Mouse (Mus musculus): Measurements from ENCODE around the gene Vmn2r44. TPM values are rescaled to one million over a fixed set of nuclear protein-coding genes. Genes with fewer than 3 reads are reported as not detected.

Vmn2r44 gene
- not detected for polyA plus RNA-seq (2014; fragmentation: Illumina TruSeq; extraction: RNeasy Lipid Tissue Mini Kit (QIAGEN cat#74804); ENCODE audit: low read depth, low replicate concordance)

DNA sequence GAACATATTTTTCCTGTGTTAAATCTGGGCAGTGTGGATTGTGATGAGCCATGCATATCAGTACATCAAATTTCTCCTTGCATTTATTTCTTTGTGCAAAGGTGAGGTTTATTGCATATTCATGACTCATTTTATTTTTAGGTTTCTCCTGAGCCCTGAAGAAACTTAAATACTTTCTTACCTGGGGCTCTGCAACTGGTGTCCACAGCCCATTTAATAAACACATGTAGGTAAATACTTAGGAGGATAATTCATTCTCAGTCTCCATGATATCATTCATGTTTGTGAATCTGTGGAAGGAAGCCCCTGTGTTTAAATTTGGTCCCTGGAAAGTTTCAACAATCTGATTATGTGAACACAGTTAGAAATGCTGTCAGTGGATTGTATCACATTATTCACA, at the start of gene Vmn2r44:
TSS of gene Vmn2r44 (minus strand) at position 101 of the 400 bp plus-strand sequence.

Other genes starting within 250 kb of the Vmn2r44 start
- not detected for gene Vmn2r41, start 221.7 kb downstream of the Vmn2r44 start, polyA plus RNA-seq (2014; fragmentation: Illumina TruSeq; extraction: RNeasy Lipid Tissue Mini Kit (QIAGEN cat#74804); ENCODE audit: low read depth, low replicate concordance)
- gene Vmn2r42, start 183.0 kb downstream of the Vmn2r44 start, polyA plus RNA-seq (2014; fragmentation: Illumina TruSeq; extraction: RNeasy Lipid Tissue Mini Kit (QIAGEN cat#74804); ENCODE audit: low read depth, low replicate concordance) = not detected
- not detected for gene Vmn2r43, start 122.7 kb downstream of the Vmn2r44 start, polyA plus RNA-seq (2014; fragmentation: Illumina TruSeq; extraction: RNeasy Lipid Tissue Mini Kit (QIAGEN cat#74804); ENCODE audit: low read depth, low replicate concordance)
- not detected for gene Vmn2r45, start 105.7 kb upstream of the Vmn2r44 start, polyA plus RNA-seq (2014; fragmentation: Illumina TruSeq; extraction: RNeasy Lipid Tissue Mini Kit (QIAGEN cat#74804); ENCODE audit: low read depth, low replicate concordance)